Comparison of ENCODE assay signal across 9 mouse cellular contexts in the genomic region with DNA sequence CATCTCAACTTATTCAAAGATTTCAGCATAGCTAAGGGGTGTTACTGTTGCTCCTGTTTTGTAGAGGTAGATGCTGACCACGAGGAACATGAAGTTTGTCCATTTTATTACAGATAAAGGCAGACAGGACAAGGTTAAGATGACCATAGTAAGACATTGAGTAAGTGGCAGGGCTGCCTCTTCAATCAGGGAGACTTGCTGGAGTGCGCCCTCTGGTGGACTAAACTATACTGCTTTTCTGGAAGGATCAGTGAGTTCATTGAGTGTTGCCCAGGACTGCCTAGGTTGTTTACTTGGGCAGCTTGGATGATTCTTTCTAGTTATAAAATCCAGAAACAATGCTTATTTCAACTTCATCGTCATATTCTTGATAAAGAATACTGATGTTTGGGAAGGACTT. TPM values are rescaled to one million over a fixed set of nuclear protein-coding genes. Genes with fewer than 3 reads are reported as not detected.
DNase-seq lines count a peak whose midpoint lies in the region; TF ChIP-seq lines count a peak whose summit lies in the region.
"Had no signal": no experiment of that assay in that cellular context is flagged by ENCODE, and none has a peak within 500 bp of the region (broad histone marks: within the 10 kb centered on the region; RNA-seq: fewer than 3 reads in every experiment).

No protein-coding gene starts in this region.

- no peak for TF ChIP-seq EP300 in ES-Bruce4 (IDR thresholded peaks at IDR 0.05; ENCODE audit: insufficient read depth, low read depth, low read length)

- TF ChIP-seq CTCF in ES-Bruce4 (IDR thresholded peaks at IDR 0.05; ENCODE audit: low read depth, low read length): peak; percentile 66

- DNase-seq in adrenal gland, adult 2 months: peak; percentile 78
- peak; percentile 82 for DNase-seq in embryo, embryonic 10 days (ENCODE audit: low spot score)
- DNase-seq in gastrocnemius, postnatal 4 days (ENCODE audit: low spot score in 2 of 2): peak; percentile 52 to 66
- DNase-seq in kidney, postnatal 36 days: peak; percentile 72 to 87
- DNase-seq in lung, adult 18-20 months: peak; percentile 49 to 71
- peak; percentile 84 for DNase-seq in retina, embryonic 14.5 days (ENCODE audit: low spot score)
- peak; percentile 71 for DNase-seq in urinary bladder, postnatal 25 days (ENCODE audit: low spot score)

- H3K4me3 ChIP-seq in ES-Bruce4 (ENCODE audit: low read depth, low read length): no peak overlapping the region
- H3K4me3 ChIP-seq: limb, embryonic 15.5 days had no signal

- no peaks in the 10 kb centered on the region for H3K36me3 ChIP-seq in ES-Bruce4 (ENCODE audit: control insufficient read depth, insufficient read depth, low read length, poor library complexity, severe bottlenecking)
- H3K36me3 ChIP-seq: limb, embryonic 15.5 days had no signal

- TF ChIP-seq POLR2A in ES-Bruce4 (IDR thresholded peaks at IDR 0.05; ENCODE audit: insufficient read depth, low read length): no peak

- H3K4me1 ChIP-seq in ES-Bruce4 (ENCODE audit: control insufficient read depth, insufficient read depth, low read length): no peaks in the 10 kb centered on the region
- H3K4me1 ChIP-seq: limb, embryonic 15.5 days had no signal

- no peaks in the 10 kb centered on the region for H3K27me3 ChIP-seq in ES-Bruce4 (ENCODE audit: control insufficient read depth, insufficient read depth, low read length, poor library complexity, severe bottlenecking)
- H3K27me3 ChIP-seq: limb, embryonic 15.5 days had no signal

- H3K9me3 ChIP-seq in ES-Bruce4 (replicated peaks; ENCODE audit: control insufficient read depth, insufficient read depth, low read length, poor library complexity, severe bottlenecking): no peaks in the 10 kb centered on the region
- H3K9me3 ChIP-seq: limb, embryonic 15.5 days had no signal

- H3K9ac ChIP-seq in ES-Bruce4 (ENCODE audit: low read depth, poor library complexity, severe bottlenecking): no peak overlapping the region
- H3K9ac ChIP-seq: limb, embryonic 15.5 days had no signal

- no peak overlapping the region for H3K27ac ChIP-seq in ES-Bruce4 (ENCODE audit: insufficient read depth, low read length)
- H3K27ac ChIP-seq: limb, embryonic 15.5 days had no signal

RNA-seq across cellular contexts. Expression of gene Akr1c14, which starts 47.1 kb away (rescaled TPM):
- 1.4 and 1.7 TPM in 2 replicates for polyA plus RNA-seq in ES-Bruce4 (2011; ENCODE audit: insufficient read depth, insufficient read length, low read depth, missing spikeins)
- total RNA-seq in adrenal gland, adult 2 months (2021): 1 to 10 TPM in 1 of 2 experiments, under 1 TPM in 1; 0.69 to 2.4 TPM
- 0.04 and 0.07 TPM in 2 replicates for polyA plus RNA-seq in adrenal gland, adult 2 months (2012; rRNA removed)
- 1 to 10 TPM; 3.1 to 4.5 TPM for total RNA-seq in gastrocnemius, postnatal 4 days (2021)

RNA-seq across cellular contexts. Expression of gene Ucn3, which starts 56.5 kb away (rescaled TPM):
- polyA plus RNA-seq in ES-Bruce4 (2011; ENCODE audit: insufficient read depth, insufficient read length, low read depth, missing spikeins): not detected in 2 replicates
- total RNA-seq in adrenal gland, adult 2 months (2021): not detected
- polyA plus RNA-seq in adrenal gland, adult 2 months (2012; rRNA removed): not detected in 2 replicates
- total RNA-seq in gastrocnemius, postnatal 4 days (2021): not detected
- polyA plus RNA-seq: limb, embryonic 15.5 days had no signal
